Mouse (Mus musculus): ENCODE measurements around the gene Pla1a. TPM values are rescaled to one million over a fixed set of nuclear protein-coding genes. Genes with fewer than 3 reads are reported as not detected.
A peak's percentile ranks its signal among the peaks of the same experiment; 100 is the strongest.

Gene Pla1a
- polyA plus RNA-seq, 1 experiment from 2014 or later, result 1.4 TPM

DNA sequence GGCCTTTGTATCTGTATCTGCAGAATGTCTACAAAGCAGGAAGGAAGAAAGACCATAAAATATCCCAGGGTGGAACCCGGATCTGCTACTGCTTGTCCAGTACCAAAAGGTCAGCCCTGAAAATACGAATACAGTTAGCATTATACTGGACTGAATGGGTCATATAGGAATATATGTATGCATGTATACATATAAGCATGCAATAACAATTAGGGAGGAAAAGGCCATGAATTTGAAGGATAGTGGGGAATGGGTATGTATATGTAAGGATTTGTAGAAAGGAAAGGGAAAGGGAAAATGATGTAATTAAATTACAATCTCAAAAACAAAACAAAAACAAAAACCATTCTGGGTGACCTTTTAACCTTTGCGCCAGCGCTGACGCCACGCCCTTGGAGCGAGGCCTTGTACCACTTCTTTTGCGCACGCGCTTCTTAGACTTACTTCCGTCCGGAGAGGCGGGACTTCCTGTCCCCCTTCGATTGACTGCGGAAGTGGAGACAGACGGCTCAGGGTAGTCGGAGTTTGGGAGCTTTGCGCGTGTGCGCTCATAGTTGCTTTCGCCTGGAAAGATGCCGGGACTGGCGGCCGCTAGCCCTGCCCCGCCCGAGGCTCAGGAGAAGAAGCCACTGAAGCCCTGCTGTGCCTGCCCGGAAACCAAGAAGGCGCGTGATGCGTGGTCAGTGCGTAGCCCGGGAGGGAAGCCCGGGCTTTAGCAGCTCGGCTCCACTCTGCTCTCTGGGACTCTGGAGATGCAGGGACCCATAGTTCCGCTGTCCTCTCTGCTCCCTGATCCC, 86.2 kb downstream of the Pla1a start, which contains the start of the genes Cox17 and Gm21987:
Gene Cox17, plus strand, starts transcription at position 463 of the 797 bp plus-strand sequence.
Gene Gm21987, plus strand, starts transcription at position 512 of the 797 bp plus-strand sequence.
- peaks cover 16% of the 10 kb centered on the region for H3K4me1 ChIP-seq
- peaks cover 20% of the 10 kb centered on the region for H3K36me3 ChIP-seq
- WGBS, result 3% methylated on average over 35 of the region's 35 CpGs

More for the DNA sequence above, 86.2 kb downstream of the Pla1a start, which contains the start of the genes Cox17 and Gm21987:
- peak; percentile 98 for ATAC-seq (ENCODE audit: low FRiP score)
- Histone ChIP-seq H3K9me3 (replicated peaks) (no peaks in the 10 kb centered on the region), H3K27me3 (replicated peaks) (no peaks in the 10 kb centered on the region), H3K27ac (replicated peaks) (peak within 1 kb of the TSS; percentile 88), H3K4me3 (replicated peaks) (peak within 1 kb of the TSS; percentile 86), H3K4me2 (peak within 1 kb of the TSS; percentile 66), H3K9ac (replicated peaks) (peak within 1 kb of the TSS; percentile 80)

Other genes starting within 250 kb of the Pla1a start
- gene Nr1i2, start 138.3 kb downstream of the Pla1a start, polyA plus RNA-seq (2015; fragmentation: Nextera tagmentation; extraction: Ambion mirVana), result 0.63 TPM in 1 of 2 replicates, not detected in the other
- gene Maats1, start 91.0 kb downstream of the Pla1a start, polyA plus RNA-seq (2015; fragmentation: Nextera tagmentation; extraction: Ambion mirVana), result 0.40 and 0.88 TPM in 2 replicates
- gene Cox17, start 86.2 kb downstream of the Pla1a start, polyA plus RNA-seq (2015; fragmentation: Nextera tagmentation; extraction: Ambion mirVana), result 95.8 and 101 TPM in 2 replicates
- gene Gm21987, start 86.1 kb downstream of the Pla1a start, polyA plus RNA-seq (2015; fragmentation: Nextera tagmentation; extraction: Ambion mirVana), result 0.72 TPM in 1 of 2 replicates, not detected in the other
- 1.0 and 2.0 TPM in 2 replicates for gene Popdc2, start 70.9 kb downstream of the Pla1a start, polyA plus RNA-seq (2015; fragmentation: Nextera tagmentation; extraction: Ambion mirVana)
- gene Adprh, start 19.6 kb upstream of the Pla1a start, polyA plus RNA-seq (2015; fragmentation: Nextera tagmentation; extraction: Ambion mirVana), result 142 and 153 TPM in 2 replicates
- 0.37 and 0.44 TPM in 2 replicates for gene Cd80, start 22.4 kb upstream of the Pla1a start, polyA plus RNA-seq (2015; fragmentation: Nextera tagmentation; extraction: Ambion mirVana)
- 33.4 and 34.8 TPM in 2 replicates for gene Timmdc1, start 89.5 kb upstream of the Pla1a start, polyA plus RNA-seq (2015; fragmentation: Nextera tagmentation; extraction: Ambion mirVana)
- gene Poglut1, start 117.1 kb upstream of the Pla1a start, polyA plus RNA-seq (2015; fragmentation: Nextera tagmentation; extraction: Ambion mirVana), result 53.2 and 54.3 TPM in 2 replicates
- 38.6 and 50.7 TPM in 2 replicates for gene Tmem39a, start 125.6 kb upstream of the Pla1a start, polyA plus RNA-seq (2015; fragmentation: Nextera tagmentation; extraction: Ambion mirVana)

Data from neural tube, embryonic 15.5 days (tissue).